Mouse (Mus musculus): ENCODE measurements around the gene Spdef. TPM values are rescaled to one million over a fixed set of nuclear protein-coding genes. Genes with fewer than 3 reads are reported as not detected.

Spdef gene
- polyA plus RNA-seq, 1 experiment from 2014 or later = 0.13 TPM

DNA sequence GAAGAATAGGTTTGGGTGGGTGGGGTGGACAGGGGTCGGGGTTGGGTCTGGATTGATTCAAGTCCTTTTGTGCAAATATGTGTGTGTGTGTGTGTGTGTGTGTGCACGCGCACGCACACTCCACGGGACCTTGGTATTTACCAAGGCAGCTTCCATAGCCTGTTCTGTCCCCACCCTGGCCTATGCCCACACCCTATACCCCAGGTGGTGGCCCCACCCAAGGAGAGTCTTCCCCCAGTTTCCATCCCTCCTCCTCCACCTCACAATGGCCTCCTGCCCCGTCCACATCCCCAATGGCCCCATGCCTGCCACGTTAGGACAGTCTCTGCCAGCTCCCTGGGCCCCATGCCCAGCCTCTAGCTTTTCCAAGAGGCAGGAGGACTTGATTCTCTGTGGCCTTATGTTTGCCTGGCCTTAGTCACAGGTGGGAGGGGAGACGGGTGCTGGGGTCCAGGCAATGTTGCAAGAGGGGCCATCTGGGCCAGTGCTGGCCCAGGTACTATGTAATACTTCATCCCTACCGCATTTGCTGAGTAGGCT, 7.6 kb downstream of the Spdef start:
- WGBS = 77% methylated on average over 9 of the region's 9 CpGs
- Histone ChIP-seq H3K27me3 (ENCODE audit: insufficient read depth, poor library complexity, severe bottlenecking) (peaks cover 32% of the 10 kb centered on the region), H3K4me3 (no peak overlapping the region), H3K4me1 (replicated peaks) (peaks cover 75% of the 10 kb centered on the region), H3K9me3 (no peaks in the 10 kb centered on the region), H3K36me3 (no peaks in the 10 kb centered on the region), H3K27ac (peak overlapping the region; percentile 57; the same call in 1 of the 2 replicates)
- DNase-seq (ENCODE audit: low spot score) = no peak

DNA sequence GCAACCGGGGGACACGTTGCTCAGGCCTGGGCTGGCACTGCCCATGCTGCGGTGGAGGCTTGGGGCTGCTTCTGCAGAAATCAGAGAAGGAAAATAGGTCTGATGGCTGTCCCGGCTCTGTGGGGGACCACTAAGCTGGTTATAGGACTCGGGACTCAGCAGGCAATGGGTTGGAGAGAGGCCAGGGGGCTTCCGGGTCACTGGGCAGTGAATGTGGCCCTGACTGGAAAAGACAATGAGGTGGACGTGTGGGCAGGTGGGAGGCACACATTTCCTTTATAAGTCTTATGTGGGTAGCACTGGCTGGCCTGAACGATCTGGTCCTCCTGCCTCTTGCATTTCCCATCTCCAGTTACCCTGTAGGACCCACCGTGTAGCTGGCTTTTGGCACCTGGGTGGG, 8.4 kb downstream of the Spdef start:
- peak overlapping the region; percentile 30; the same call in 1 of the 2 replicates for H3K27ac ChIP-seq
- 52% methylated on average over 9 of the region's 9 CpGs for WGBS
- no peaks in the 10 kb centered on the region for H3K9me3 ChIP-seq
- DNase-seq (ENCODE audit: low spot score) = no peak
- H3K4me1 ChIP-seq (replicated peaks) = peaks cover 66% of the 10 kb centered on the region
- H3K36me3 ChIP-seq = no peaks in the 10 kb centered on the region
- no peak overlapping the region for H3K4me3 ChIP-seq
- H3K27me3 ChIP-seq (ENCODE audit: insufficient read depth, poor library complexity, severe bottlenecking) = peaks cover 32% of the 10 kb centered on the region

- no peak overlapping the region for H3K4me3 ChIP-seq
- H3K36me3 ChIP-seq = no peaks in the 10 kb centered on the region
- peaks cover 30% of the 10 kb centered on the region for H3K27me3 ChIP-seq (ENCODE audit: insufficient read depth, poor library complexity, severe bottlenecking)
- peaks cover 59% of the 10 kb centered on the region for H3K4me1 ChIP-seq (replicated peaks)
- no peak overlapping the region for H3K27ac ChIP-seq
- 66% methylated on average over 14 of the region's 14 CpGs for WGBS
- no peak for DNase-seq (ENCODE audit: low spot score)
- H3K9me3 ChIP-seq = no peaks in the 10 kb centered on the region
Measured at GRCm38 (mm10) chr17:27719663-27720062, 9.1 kb downstream of the Spdef start.

DNA sequence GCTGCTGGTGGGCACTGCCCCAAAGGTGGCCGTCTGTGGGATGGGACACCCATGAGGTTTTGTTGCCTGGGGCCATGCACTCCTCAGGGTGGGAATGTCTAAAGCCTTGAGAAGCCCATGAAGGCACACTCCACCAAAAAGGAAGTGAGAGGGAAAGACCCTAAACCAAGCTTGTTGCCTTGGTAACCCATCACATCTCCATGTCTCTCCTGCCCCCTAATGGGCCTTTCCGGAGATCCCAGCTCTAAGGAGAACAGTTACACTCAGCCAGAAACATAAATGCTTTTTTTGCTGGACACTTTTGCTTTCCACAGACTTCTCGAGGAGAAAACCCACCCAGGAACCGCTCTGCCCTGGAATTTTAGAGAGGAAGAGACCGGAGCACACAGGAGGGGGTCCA, 10.5 kb downstream of the Spdef start:
- H3K4me3 ChIP-seq = no peak overlapping the region
- peaks cover 35% of the 10 kb centered on the region for H3K27me3 ChIP-seq (ENCODE audit: insufficient read depth, poor library complexity, severe bottlenecking)
- H3K4me1 ChIP-seq (replicated peaks) = peaks cover 46% of the 10 kb centered on the region
- no peaks in the 10 kb centered on the region for H3K9me3 ChIP-seq
- no peaks in the 10 kb centered on the region for H3K36me3 ChIP-seq
- no peak overlapping the region for H3K27ac ChIP-seq
- DNase-seq (ENCODE audit: low spot score) = no peak
- 54% methylated on average over 5 of the region's 5 CpGs for WGBS

DNA sequence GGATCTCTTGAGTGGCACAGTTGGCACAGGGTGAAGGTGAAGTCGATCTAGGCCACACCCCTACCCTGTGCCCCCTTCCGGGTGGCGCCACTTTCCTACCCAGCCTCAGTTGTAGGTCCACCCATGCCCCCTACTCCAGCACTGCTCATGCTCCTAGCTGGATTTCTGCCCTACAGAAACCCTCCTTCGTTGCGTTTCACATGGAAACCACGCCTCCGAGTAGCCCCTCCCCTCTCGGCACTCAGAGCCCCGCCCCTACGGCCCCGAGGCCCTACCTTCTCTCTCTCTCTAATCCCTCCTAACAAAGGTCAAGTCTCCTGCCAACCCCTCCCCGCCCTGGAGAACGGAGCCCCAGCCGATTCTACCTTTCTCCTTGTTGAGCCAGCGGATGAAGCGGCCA, 12.0 kb downstream of the Spdef start:
- Histone ChIP-seq H3K4me3 (peak overlapping the region; percentile 44), H3K4me1 (replicated peaks) (peaks cover 46% of the 10 kb centered on the region), H3K36me3 (no peaks in the 10 kb centered on the region), H3K27me3 (ENCODE audit: insufficient read depth, poor library complexity, severe bottlenecking) (peaks cover 35% of the 10 kb centered on the region), H3K9me3 (no peaks in the 10 kb centered on the region), H3K27ac (peak overlapping the region; percentile 68)
- 4% methylated on average over 16 of the region's 16 CpGs for WGBS
- peak; percentile 52 for DNase-seq (ENCODE audit: low spot score)

- Histone ChIP-seq H3K36me3 (no peaks in the 10 kb centered on the region), H3K4me1 (replicated peaks) (peaks cover 41% of the 10 kb centered on the region), H3K27ac (no peak overlapping the region), H3K27me3 (ENCODE audit: insufficient read depth, poor library complexity, severe bottlenecking) (peaks cover 37% of the 10 kb centered on the region), H3K9me3 (no peaks in the 10 kb centered on the region), H3K4me3 (no peak overlapping the region)
- 89% methylated on average over 1 of the region's 1 CpGs for WGBS
- DNase-seq (ENCODE audit: low spot score) = no peak
Measured at GRCm38 (mm10) chr17:27712832-27713231, 15.9 kb downstream of the Spdef start.

DNA sequence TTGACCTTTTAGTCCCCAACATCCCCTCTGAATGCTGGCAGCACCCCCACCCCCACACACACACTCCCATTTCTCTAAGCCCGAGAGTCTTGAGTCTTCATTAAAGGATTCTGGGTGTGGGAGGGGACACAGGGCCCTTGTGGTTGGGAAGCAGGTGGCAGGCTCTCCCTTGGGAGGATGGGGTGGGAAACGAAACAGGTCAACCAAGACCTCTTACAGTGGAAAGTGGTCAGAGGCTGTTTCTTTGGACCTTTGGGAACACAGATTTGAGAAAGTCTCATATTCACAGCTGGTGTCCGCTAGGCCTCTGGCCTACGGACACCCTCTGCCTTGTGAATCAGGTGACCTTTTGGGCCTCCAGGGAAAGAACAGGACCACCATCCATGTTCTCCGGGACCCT, 19.1 kb downstream of the Spdef start:
- 0 out of 2 replicates have a peak, but pooled peaks cover 3% of the 10 kb centered on the region for H3K9me3 ChIP-seq
- H3K4me1 ChIP-seq (replicated peaks) = peaks cover 39% of the 10 kb centered on the region
- no peak for DNase-seq (ENCODE audit: low spot score)
- WGBS = 73% methylated on average over 5 of the region's 5 CpGs
- no peak overlapping the region for H3K4me3 ChIP-seq
- no peaks in the 10 kb centered on the region for H3K36me3 ChIP-seq
- 0 out of 2 replicates have a peak overlapping the region, but pooled peaks have one; percentile 16 for H3K27ac ChIP-seq
- H3K27me3 ChIP-seq (ENCODE audit: insufficient read depth, poor library complexity, severe bottlenecking) = peaks cover 56% of the 10 kb centered on the region

- Histone ChIP-seq H3K36me3 (no peaks in the 10 kb centered on the region), H3K4me1 (replicated peaks) (peaks cover 39% of the 10 kb centered on the region), H3K9me3 (0 out of 2 replicates have a peak, but pooled peaks cover 3% of the 10 kb centered on the region), H3K4me3 (peak overlapping the region; percentile 48), H3K27me3 (ENCODE audit: insufficient read depth, poor library complexity, severe bottlenecking) (peaks cover 64% of the 10 kb centered on the region), H3K27ac (peak overlapping the region; percentile 78)
- peak; percentile 98 for DNase-seq (ENCODE audit: low spot score)
- WGBS = 5% methylated on average over 25 of the region's 25 CpGs
Measured at GRCm38 (mm10) chr17:27707954-27708661, 20.6 kb downstream of the Spdef start.

DNA sequence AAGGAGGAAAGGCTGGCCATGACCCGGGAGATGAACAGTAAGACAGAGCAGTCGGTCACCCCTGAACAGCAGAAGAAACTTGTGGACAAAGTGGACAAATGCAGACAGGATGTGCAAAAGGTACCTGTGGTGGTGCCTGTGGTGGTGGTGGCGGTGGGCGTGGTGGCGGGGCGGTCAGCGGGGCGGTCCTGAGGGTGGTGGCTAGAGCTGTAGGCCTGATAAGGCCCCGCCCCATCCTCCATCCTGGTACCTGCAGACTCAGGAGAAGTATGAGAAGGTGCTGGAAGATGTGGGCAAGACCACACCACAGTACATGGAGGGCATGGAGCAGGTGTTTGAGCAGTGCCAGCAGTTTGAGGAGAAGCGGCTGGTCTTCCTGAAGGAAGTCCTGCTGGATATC, 23.1 kb downstream of the Spdef start:
- Histone ChIP-seq H3K4me1 (replicated peaks) (peaks cover 54% of the 10 kb centered on the region), H3K4me3 (no peak overlapping the region), H3K36me3 (no peaks in the 10 kb centered on the region), H3K27ac (no peak overlapping the region), H3K27me3 (ENCODE audit: insufficient read depth, poor library complexity, severe bottlenecking) (peaks cover 73% of the 10 kb centered on the region), H3K9me3 (0 out of 2 replicates have a peak, but pooled peaks cover 3% of the 10 kb centered on the region)
- no peak for DNase-seq (ENCODE audit: low spot score)
- WGBS = 34% methylated on average over 10 of the region's 10 CpGs

GRCm38 (mm10) chr17:27703961-27704621, 24.7 kb downstream of the Spdef start:
- DNase-seq (ENCODE audit: low spot score) = no peak
- Histone ChIP-seq H3K36me3 (no peaks in the 10 kb centered on the region), H3K27me3 (ENCODE audit: insufficient read depth, poor library complexity, severe bottlenecking) (peaks cover 60% of the 10 kb centered on the region), H3K4me3 (no peak overlapping the region), H3K4me1 (replicated peaks) (peaks cover 46% of the 10 kb centered on the region), H3K9me3 (peaks cover 12% of the 10 kb centered on the region), H3K27ac (no peak overlapping the region)
- 65% methylated on average over 5 of the region's 5 CpGs for WGBS

DNA sequence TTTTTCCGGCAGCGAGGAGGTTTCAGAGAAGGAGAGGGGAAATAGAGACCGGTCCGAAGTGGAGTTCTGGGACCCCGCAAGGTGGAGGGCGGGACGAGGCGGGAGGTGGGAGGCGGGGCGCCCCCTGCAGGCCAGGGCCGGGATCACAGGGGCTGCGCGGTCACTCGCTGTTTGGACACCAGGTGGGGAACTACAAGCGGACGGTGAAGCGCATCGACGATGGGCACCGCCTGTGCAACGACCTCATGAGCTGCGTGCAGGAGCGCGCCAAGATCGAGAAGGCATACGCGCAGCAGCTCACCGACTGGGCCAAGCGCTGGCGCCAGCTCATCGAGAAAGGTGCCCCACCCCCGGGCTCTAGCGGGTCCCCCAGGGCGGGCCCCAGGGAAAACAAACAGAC, 26.2 kb downstream of the Spdef start:
- peaks cover 54% of the 10 kb centered on the region for H3K27me3 ChIP-seq (ENCODE audit: insufficient read depth, poor library complexity, severe bottlenecking)
- 1% methylated on average over 34 of the region's 34 CpGs for WGBS

DNA sequence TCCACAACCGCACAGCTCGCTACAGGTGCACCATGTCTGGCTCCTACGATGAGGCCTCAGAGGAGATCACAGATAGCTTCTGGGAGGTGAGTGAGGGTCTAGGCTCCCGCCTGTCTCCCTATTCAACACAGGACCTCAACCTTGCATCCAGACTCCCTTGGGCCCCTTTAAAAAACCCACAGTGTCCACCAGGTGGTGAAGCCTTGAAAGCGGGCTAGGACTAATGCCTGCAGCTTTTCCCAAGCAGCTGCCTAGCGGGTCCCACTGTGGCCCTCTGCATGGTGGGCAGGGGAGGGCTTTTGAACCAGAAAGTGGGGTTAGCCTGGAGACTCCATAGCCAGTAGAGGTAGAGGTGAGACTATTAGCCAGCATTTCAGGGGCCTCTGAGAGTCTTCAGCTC, 26.9 kb downstream of the Spdef start:
- no peak overlapping the region for H3K27ac ChIP-seq
- peaks cover 47% of the 10 kb centered on the region for H3K27me3 ChIP-seq (ENCODE audit: insufficient read depth, poor library complexity, severe bottlenecking)
- H3K9me3 ChIP-seq = peaks cover 17% of the 10 kb centered on the region
- peaks cover 29% of the 10 kb centered on the region for H3K4me1 ChIP-seq (replicated peaks)
- no peak for DNase-seq (ENCODE audit: low spot score)
- no peaks in the 10 kb centered on the region for H3K36me3 ChIP-seq
- 73% methylated on average over 6 of the region's 6 CpGs for WGBS
- H3K4me3 ChIP-seq = no peak overlapping the region

More for the DNA sequence above, 26.2 kb downstream of the Spdef start:
- Histone ChIP-seq H3K36me3 (no peaks in the 10 kb centered on the region), H3K4me1 (replicated peaks) (peaks cover 30% of the 10 kb centered on the region), H3K4me3 (peak overlapping the region; percentile 48), H3K27ac (peak overlapping the region; percentile 60; the same call in 1 of the 2 replicates), H3K9me3 (peaks cover 17% of the 10 kb centered on the region)
- DNase-seq (ENCODE audit: low spot score) = peak; percentile 77

DNA sequence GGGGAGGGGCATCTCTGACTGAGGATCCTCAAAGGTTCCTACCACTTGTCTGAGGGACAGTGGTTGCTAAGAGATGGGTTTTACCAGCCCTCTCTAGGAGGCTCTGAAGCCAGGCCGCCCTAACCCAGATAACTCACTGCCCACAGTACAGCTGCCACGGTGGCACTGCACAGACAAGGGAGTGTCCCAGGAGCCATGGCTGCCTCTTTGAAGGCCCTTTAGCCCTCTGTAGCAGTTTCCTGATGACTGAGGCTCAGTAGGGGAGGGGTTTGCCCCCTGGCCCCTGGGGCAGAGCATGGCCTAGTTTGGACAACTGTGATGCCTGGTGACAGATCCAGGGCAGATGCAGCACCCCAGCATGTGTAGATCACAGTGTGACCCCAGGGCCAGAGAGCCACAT, 27.9 kb downstream of the Spdef start:
- Histone ChIP-seq H3K27ac (peak overlapping the region; percentile 56), H3K4me3 (no peak overlapping the region), H3K36me3 (no peaks in the 10 kb centered on the region), H3K4me1 (replicated peaks) (peaks cover 25% of the 10 kb centered on the region), H3K27me3 (ENCODE audit: insufficient read depth, poor library complexity, severe bottlenecking) (peaks cover 37% of the 10 kb centered on the region), H3K9me3 (peaks cover 14% of the 10 kb centered on the region)
- 65% methylated on average over 2 of the region's 2 CpGs for WGBS
- no peak for DNase-seq (ENCODE audit: low spot score)

Data from hindbrain, embryonic 10.5 days (tissue).